Mouse (Mus musculus) adrenal gland, postnatal 14 days (tissue): Measurements from ENCODE around the gene Phf1. TPM values are rescaled to one million over a fixed set of nuclear protein-coding genes. Genes with fewer than 3 reads are reported as not detected.

ENCODE experiments used
- DNase-seq: peaks from one replicate; pipeline ENCODE4 v3.0.0; 2021; ENCODE audit warnings: mixed read lengths
- microRNA-seq, 2 experiments: library from miRNA; unstranded; fragments of <30 nt; microRNA quantifications; one replicate each; pipeline ENCODE4 v1.2.0; 2021
- total RNA-seq: library from RNA; stranded (reverse); gene quantifications from 2 replicates; pipeline ENCODE4 v1.2.3, GENCODE M21; 2021

The Phf1 gene
- total RNA-seq, 1 experiment from 2014 or later: 19.9 TPM

- DNase-seq: no peak
Measured at GRCm38 (mm10) chr17:26981050-26981449, 48.2 kb downstream of the Phf1 start.

DNA sequence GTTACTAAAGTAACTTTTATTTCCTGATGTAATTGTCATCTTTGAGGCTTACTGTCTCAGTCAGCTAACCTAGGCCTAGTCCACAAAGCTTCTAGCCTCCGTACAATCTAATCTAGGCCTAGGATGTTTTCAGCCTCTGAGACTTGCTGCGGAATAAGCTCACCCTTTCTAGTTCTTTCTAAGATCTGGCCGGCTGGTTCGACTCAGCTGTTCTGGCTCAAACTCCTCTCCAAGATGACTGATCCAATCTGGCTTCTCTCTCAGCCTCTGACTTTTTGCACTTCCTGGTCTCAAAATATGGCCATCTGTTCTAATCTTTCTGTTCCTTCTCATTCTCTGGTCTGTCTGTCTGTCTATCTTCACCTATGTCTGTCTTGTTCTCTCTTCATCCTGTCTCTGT, 50.5 kb downstream of the Phf1 start:
- DNase-seq: no peak

DNA sequence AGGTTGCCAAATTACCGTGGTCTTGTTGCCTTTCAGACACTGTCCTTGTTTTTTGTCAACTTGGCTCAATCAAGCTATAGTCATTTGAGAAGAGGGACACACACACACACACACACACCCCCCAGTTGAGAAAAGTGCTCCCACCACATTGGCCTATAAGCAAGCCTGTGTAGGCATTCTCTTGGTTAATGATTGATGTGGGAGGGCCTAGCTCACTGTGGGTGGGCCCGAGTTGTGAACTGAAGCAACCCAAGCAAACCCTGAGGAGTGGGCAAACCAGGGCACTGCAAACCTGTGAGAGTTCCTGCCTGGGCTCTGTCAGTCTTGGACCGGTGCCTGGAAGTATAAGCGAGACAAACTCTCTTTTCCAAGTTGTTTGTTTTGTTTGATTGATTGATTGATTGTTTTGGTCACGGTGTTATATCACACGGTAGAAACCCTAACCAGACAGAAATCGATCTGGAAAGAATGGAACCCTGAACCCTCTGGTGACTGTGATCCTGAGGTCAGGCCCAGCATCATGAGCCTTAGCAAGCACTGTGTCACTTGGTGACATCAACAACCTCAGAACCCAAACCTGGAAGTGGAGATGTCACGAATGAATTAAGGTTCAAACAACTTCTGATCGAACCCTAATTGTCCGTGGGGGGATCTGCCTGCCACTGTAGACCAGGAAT, 52.8 kb downstream of the Phf1 start:
- no peak for DNase-seq

Small RNA genes within 50 kb of the gene (microRNA-seq; reads per million reads assigned to microRNA genes)
- gene Gm27775: 0 reads per million in 2 experiments
- gene Mir3083: 0.43 to 0.76 reads per million in 2 experiments
- gene Mir6968: 1.3 to 4.6 reads per million in 2 experiments

Other genes with a start within 250 kb of the Phf1 start
- gene Crebrf, start 217.4 kb upstream of the Phf1 start, total RNA-seq: 50.2 and 66.8 TPM in 2 replicates
- gene Bnip1, start 152.0 kb upstream of the Phf1 start, total RNA-seq: 21.6 and 28.6 TPM in 2 replicates
- not detected in 2 replicates for gene Nkx2-5, start 88.0 kb upstream of the Phf1 start, total RNA-seq
- gene Kifc5b, start 16.0 kb upstream of the Phf1 start, total RNA-seq: 5.0 and 5.2 TPM in 2 replicates
- 118 and 132 TPM in 2 replicates for gene Cuta, start 6.5 kb downstream of the Phf1 start, total RNA-seq
- gene Syngap1, start 8.2 kb downstream of the Phf1 start, total RNA-seq: 16.0 and 17.3 TPM in 2 replicates
- gene Zbtb9, start 40.1 kb downstream of the Phf1 start, total RNA-seq: 5.2 and 5.3 TPM in 2 replicates
- gene Bak1, start 96.0 kb downstream of the Phf1 start, total RNA-seq: 33.5 and 41.7 TPM in 2 replicates
- gene Itpr3, start 124.3 kb downstream of the Phf1 start, total RNA-seq: 7.4 and 10.9 TPM in 2 replicates
- gene Uqcc2, start 200.9 kb downstream of the Phf1 start, total RNA-seq: 162 and 182 TPM in 2 replicates
- gene Ip6k3, start 234.7 kb downstream of the Phf1 start, total RNA-seq: 0.53 and 0.56 TPM in 2 replicates